Mouse (Mus musculus): Measurements from ENCODE around the gene Acsf3. TPM values are rescaled to one million over a fixed set of nuclear protein-coding genes. Genes with fewer than 3 reads are reported as not detected.

Acsf3 gene
- polyA plus RNA-seq, 1 experiment from 2014 or later: 14.0 TPM

GRCm38 (mm10) chr8:122766647-122767200 is 8.6 kb upstream of the Acsf3 start:
- 62% methylated on average over 7 of the region's 8 CpGs for WGBS
- no peak overlapping the region for H3K9ac ChIP-seq (ENCODE audit: low read depth, low read length)
- H3K4me1 ChIP-seq (ENCODE audit: control insufficient read depth, insufficient read depth, low read length): no peaks in the 10 kb centered on the region
- no peaks in the 10 kb centered on the region for H3K36me3 ChIP-seq (ENCODE audit: control insufficient read depth, insufficient read depth, low read length)
- DNase-seq (ENCODE audit: low spot score) (no peak), ATAC-seq (ENCODE audit: low read depth) (no peak)
- no peak overlapping the region for H3K4me2 ChIP-seq (ENCODE audit: low read depth, low read length)
- H3K9me3 ChIP-seq (ENCODE audit: control insufficient read depth, low read length): no peaks in the 10 kb centered on the region
- no peak overlapping the region for H3K4me3 ChIP-seq (ENCODE audit: low read depth, low read length)
- H3K27ac ChIP-seq (replicated peaks; ENCODE audit: low read depth, low read length): no peak overlapping the region
- no peaks in the 10 kb centered on the region for H3K27me3 ChIP-seq (replicated peaks; ENCODE audit: control insufficient read depth, insufficient read depth, low read length)

- no peak overlapping the region for H3K27ac ChIP-seq (replicated peaks; ENCODE audit: low read depth, low read length)
- no peaks in the 10 kb centered on the region for H3K27me3 ChIP-seq (replicated peaks; ENCODE audit: control insufficient read depth, insufficient read depth, low read length)
- no peak overlapping the region for H3K9ac ChIP-seq (ENCODE audit: low read depth, low read length)
- H3K9me3 ChIP-seq (ENCODE audit: control insufficient read depth, low read length): no peaks in the 10 kb centered on the region
- no peak overlapping the region for H3K4me3 ChIP-seq (ENCODE audit: low read depth, low read length)
- WGBS: 39% methylated on average over 9 of the region's 9 CpGs
- ATAC-seq (ENCODE audit: low read depth): no peak
- no peak overlapping the region for H3K4me2 ChIP-seq (ENCODE audit: low read depth, low read length)
- DNase-seq (ENCODE audit: low spot score): no peak
- no peaks in the 10 kb centered on the region for H3K36me3 ChIP-seq (ENCODE audit: control insufficient read depth, insufficient read depth, low read length)
- no peaks in the 10 kb centered on the region for H3K4me1 ChIP-seq (ENCODE audit: control insufficient read depth, insufficient read depth, low read length)
Observed at GRCm38 (mm10) chr8:122767229-122767628, 8.1 kb upstream of the Acsf3 start.

GRCm38 (mm10) chr8:122769251-122770058 is 5.8 kb upstream of the Acsf3 start:
- H3K4me1 ChIP-seq (ENCODE audit: control insufficient read depth, insufficient read depth, low read length): no peaks in the 10 kb centered on the region
- H3K27me3 ChIP-seq (replicated peaks; ENCODE audit: control insufficient read depth, insufficient read depth, low read length): no peaks in the 10 kb centered on the region
- H3K9me3 ChIP-seq (ENCODE audit: control insufficient read depth, low read length): no peaks in the 10 kb centered on the region
- WGBS: 62% methylated on average over 24 of the region's 24 CpGs
- no peaks in the 10 kb centered on the region for H3K36me3 ChIP-seq (ENCODE audit: control insufficient read depth, insufficient read depth, low read length)
- DNase-seq (ENCODE audit: low spot score) (no peak), ATAC-seq (ENCODE audit: low read depth) (no peak)
- no peak overlapping the region for H3K9ac ChIP-seq (ENCODE audit: low read depth, low read length)
- no peak overlapping the region for H3K4me2 ChIP-seq (ENCODE audit: low read depth, low read length)
- no peak overlapping the region for H3K4me3 ChIP-seq (ENCODE audit: low read depth, low read length)
- no peak overlapping the region for H3K27ac ChIP-seq (replicated peaks; ENCODE audit: low read depth, low read length)

- Histone ChIP-seq H3K4me2 (ENCODE audit: low read depth, low read length) (no peak overlapping the region), H3K9me3 (ENCODE audit: control insufficient read depth, low read length) (no peaks in the 10 kb centered on the region), H3K9ac (ENCODE audit: low read depth, low read length) (no peak overlapping the region), H3K27ac (replicated peaks; ENCODE audit: low read depth, low read length) (no peak overlapping the region), H3K4me1 (ENCODE audit: control insufficient read depth, insufficient read depth, low read length) (peaks cover 10% of the 10 kb centered on the region), H3K4me3 (ENCODE audit: low read depth, low read length) (no peak overlapping the region), H3K36me3 (ENCODE audit: control insufficient read depth, insufficient read depth, low read length) (no peaks in the 10 kb centered on the region), H3K27me3 (replicated peaks; ENCODE audit: control insufficient read depth, insufficient read depth, low read length) (0 out of 2 replicates have a peak, but pooled peaks cover 3% of the 10 kb centered on the region)
- WGBS: 42% methylated on average over 10 of the region's 10 CpGs
- DNase-seq (ENCODE audit: low spot score): no peak
- ATAC-seq (ENCODE audit: low read depth): no peak
Observed at GRCm38 (mm10) chr8:122772431-122773060, 2.7 kb upstream of the Acsf3 start.

- H3K9me3 ChIP-seq (ENCODE audit: control insufficient read depth, low read length): no peaks in the 10 kb centered on the region
- WGBS: 85% methylated on average over 6 of the region's 6 CpGs
Observed at GRCm38 (mm10) chr8:122777701-122778100, 2.4 kb downstream of the Acsf3 start.

GRCm38 (mm10) chr8:122778703-122779239 is 3.5 kb downstream of the Acsf3 start:
- H3K4me2 ChIP-seq (ENCODE audit: low read depth, low read length): no peak overlapping the region
- H3K4me1 ChIP-seq (ENCODE audit: control insufficient read depth, insufficient read depth, low read length): peaks cover 10% of the 10 kb centered on the region
- no peak for DNase-seq (ENCODE audit: low spot score)
- H3K27ac ChIP-seq (replicated peaks; ENCODE audit: low read depth, low read length): no peak overlapping the region
- 83% methylated on average over 3 of the region's 3 CpGs for WGBS
- no peaks in the 10 kb centered on the region for H3K9me3 ChIP-seq (ENCODE audit: control insufficient read depth, low read length)
- H3K36me3 ChIP-seq (ENCODE audit: control insufficient read depth, insufficient read depth, low read length): peaks cover 31% of the 10 kb centered on the region; the same call in 1 of the 2 replicates
- no peak overlapping the region for H3K4me3 ChIP-seq (ENCODE audit: low read depth, low read length)
- H3K9ac ChIP-seq (ENCODE audit: low read depth, low read length): no peak overlapping the region
- no peak for ATAC-seq (ENCODE audit: low read depth)
- H3K27me3 ChIP-seq (replicated peaks; ENCODE audit: control insufficient read depth, insufficient read depth, low read length): 0 out of 2 replicates have a peak, but pooled peaks cover 3% of the 10 kb centered on the region

More at GRCm38 (mm10) chr8:122777701-122778100, 2.4 kb downstream of the Acsf3 start:
- ATAC-seq (ENCODE audit: low read depth) (no peak), DNase-seq (ENCODE audit: low spot score) (no peak)
- H3K36me3 ChIP-seq (ENCODE audit: control insufficient read depth, insufficient read depth, low read length): peaks cover 24% of the 10 kb centered on the region; the same call in 1 of the 2 replicates
- H3K4me2 ChIP-seq (ENCODE audit: low read depth, low read length): no peak overlapping the region
- H3K4me1 ChIP-seq (ENCODE audit: control insufficient read depth, insufficient read depth, low read length): peaks cover 10% of the 10 kb centered on the region
- H3K27ac ChIP-seq (replicated peaks; ENCODE audit: low read depth, low read length): no peak overlapping the region
- no peak overlapping the region for H3K4me3 ChIP-seq (ENCODE audit: low read depth, low read length)
- H3K9ac ChIP-seq (ENCODE audit: low read depth, low read length): no peak overlapping the region
- H3K27me3 ChIP-seq (replicated peaks; ENCODE audit: control insufficient read depth, insufficient read depth, low read length): 0 out of 2 replicates have a peak, but pooled peaks cover 3% of the 10 kb centered on the region

GRCm38 (mm10) chr8:122779255-122779654 is 4.0 kb downstream of the Acsf3 start:
- Histone ChIP-seq H3K4me3 (ENCODE audit: low read depth, low read length) (no peak overlapping the region), H3K9ac (ENCODE audit: low read depth, low read length) (no peak overlapping the region), H3K36me3 (ENCODE audit: control insufficient read depth, insufficient read depth, low read length) (peaks cover 36% of the 10 kb centered on the region; the same call in 1 of the 2 replicates), H3K27me3 (replicated peaks; ENCODE audit: control insufficient read depth, insufficient read depth, low read length) (0 out of 2 replicates have a peak, but pooled peaks cover 3% of the 10 kb centered on the region), H3K9me3 (ENCODE audit: control insufficient read depth, low read length) (no peaks in the 10 kb centered on the region), H3K27ac (replicated peaks; ENCODE audit: low read depth, low read length) (no peak overlapping the region), H3K4me2 (ENCODE audit: low read depth, low read length) (no peak overlapping the region), H3K4me1 (ENCODE audit: control insufficient read depth, insufficient read depth, low read length) (peaks cover 10% of the 10 kb centered on the region)
- DNase-seq (ENCODE audit: low spot score) (no peak), ATAC-seq (ENCODE audit: low read depth) (no peak)
- WGBS: 78% methylated on average over 9 of the region's 9 CpGs

GRCm38 (mm10) chr8:122784756-122785155 is 9.5 kb downstream of the Acsf3 start:
- no peak for ATAC-seq (ENCODE audit: low read depth)
- no peak for DNase-seq (ENCODE audit: low spot score)
- WGBS: 67% methylated on average over 1 of the region's 1 CpGs

More at GRCm38 (mm10) chr8:122784756-122785155, 9.5 kb downstream of the Acsf3 start:
- H3K36me3 ChIP-seq (ENCODE audit: control insufficient read depth, insufficient read depth, low read length): peaks cover 56% of the 10 kb centered on the region
- no peak overlapping the region for H3K4me3 ChIP-seq (ENCODE audit: low read depth, low read length)
- no peaks in the 10 kb centered on the region for H3K27me3 ChIP-seq (replicated peaks; ENCODE audit: control insufficient read depth, insufficient read depth, low read length)
- H3K9ac ChIP-seq (ENCODE audit: low read depth, low read length): no peak overlapping the region
- H3K4me2 ChIP-seq (ENCODE audit: low read depth, low read length): no peak overlapping the region
- H3K9me3 ChIP-seq (ENCODE audit: control insufficient read depth, low read length): no peaks in the 10 kb centered on the region
- no peak overlapping the region for H3K27ac ChIP-seq (replicated peaks; ENCODE audit: low read depth, low read length)
- no peaks in the 10 kb centered on the region for H3K4me1 ChIP-seq (ENCODE audit: control insufficient read depth, insufficient read depth, low read length)

Measured in embryonic facial prominence, embryonic 14.5 days (tissue).